Mouse (Mus musculus) limb, embryonic 11.5 days (tissue): ENCODE measurements around the gene Cog3. TPM values are rescaled to one million over a fixed set of nuclear protein-coding genes. Genes with fewer than 3 reads are reported as not detected.

ENCODE experiments used
- ATAC-seq: fragments of 200-750 bp; cut with Nextera tagmentation; 2 replicates; pipeline ENCODE4 v1.8.0; 2017; ENCODE audit warnings: low read depth; ENCODE audit not compliant: insufficient number of reproducible peaks, low FRiP score, low TSS enrichment
- DNase-seq: peaks from one replicate; pipeline ENCODE4 v3.0.0-alpha.2; 2015; ENCODE audit warnings: low spot score
- H3K27ac ChIP-seq: fragments of 300-500 bp; sonication (generic); replicated peaks from 2 replicates; pipeline ENCODE4 v1.5.1; 2014; ENCODE audit warnings: low read depth, mild to moderate bottlenecking, low read length
- H3K27me3 ChIP-seq: fragments of 300-500 bp; sonication (generic); 2 replicates; pipeline ENCODE4 v1.6.1; 2014; ENCODE audit warnings: mild to moderate bottlenecking, low read length, mixed read lengths; ENCODE audit not compliant: control insufficient read depth, insufficient read depth
- H3K36me3 ChIP-seq: fragments of 300-500 bp; sonication (generic); 2 replicates; pipeline ENCODE4 v1.6.1; 2014; ENCODE audit warnings: mild to moderate bottlenecking, low read length, moderate library complexity, mixed read lengths; ENCODE audit not compliant: control insufficient read depth, insufficient read depth
- H3K4me1 ChIP-seq: fragments of 300-500 bp; sonication (generic); 2 replicates; pipeline ENCODE4 v1.6.1; 2014; ENCODE audit warnings: low read length, mixed read lengths; ENCODE audit not compliant: control insufficient read depth, insufficient read depth
- H3K4me2 ChIP-seq: fragments of 300-500 bp; sonication (generic); 2 replicates; pipeline ENCODE4 v1.6.1; 2014; ENCODE audit warnings: low read depth, mild to moderate bottlenecking, moderate library complexity; ENCODE audit not compliant: severe bottlenecking
- H3K4me3 ChIP-seq: fragments of 300-500 bp; sonication (generic); 2 replicates; pipeline ENCODE4 v1.5.1; 2014; ENCODE audit warnings: low read depth, low read length
- H3K9ac ChIP-seq: fragments of 300-500 bp; sonication (generic); 2 replicates; pipeline ENCODE4 v1.6.1; 2014; ENCODE audit warnings: mild to moderate bottlenecking, low read length
- H3K9me3 ChIP-seq: fragments of 300-500 bp; sonication (generic); 2 replicates; pipeline ENCODE4 v1.6.1; 2016; ENCODE audit warnings: low read length; ENCODE audit not compliant: control insufficient read depth
- WGBS: fragments of 180-500 bp; shearing (Covaris S2); extraction: QIAGEN DNeasy Blood & Tissue Kit; methylation state at CpG from one replicate; pipeline ENCODE4 v1.1.7; 2014; 5-methylcytosine and 5-hydroxymethylcytosine counted together
- polyA plus RNA-seq: library from polyadenylated mRNA; unstranded; fragments of >200 nt; fragmentation: Nextera tagmentation; extraction: Ambion mirVana; gene quantifications from 2 replicates; pipeline ENCODE4 v1.2.1, GENCODE M21; 2014

Cog3 gene
- polyA plus RNA-seq, 1 experiment from 2014 or later = 25.0 TPM

DNA sequence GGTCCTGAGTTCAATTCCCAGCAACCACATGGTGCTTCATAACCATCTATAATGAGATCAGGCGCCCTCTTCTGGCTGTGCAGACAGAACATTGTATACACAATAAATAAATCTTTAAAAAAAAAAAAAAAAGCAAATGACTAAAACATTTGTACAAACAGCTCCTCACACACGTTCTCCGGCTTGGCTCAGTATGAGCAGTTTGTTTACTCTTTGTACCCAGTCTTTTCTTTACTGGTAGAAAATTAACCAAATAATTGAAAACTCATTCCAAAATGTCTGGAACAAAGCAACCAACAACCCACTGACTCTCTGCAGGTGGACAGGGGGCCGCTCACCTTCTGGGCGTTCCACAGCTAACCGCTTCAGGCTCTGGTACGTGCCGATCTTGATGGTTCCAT lies 16.8 kb upstream of the Cog3 start:
- Histone ChIP-seq H3K4me1 (no peaks in the 10 kb centered on the region), H3K36me3 (no peaks in the 10 kb centered on the region; the same call in 1 of the 2 replicates), H3K27ac (no peak overlapping the region), H3K4me3 (no peak overlapping the region), H3K9me3 (no peaks in the 10 kb centered on the region), H3K4me2 (no peak overlapping the region), H3K9ac (no peak overlapping the region), H3K27me3 (no peaks in the 10 kb centered on the region)
- WGBS = 90% methylated on average over 8 of the region's 8 CpGs
- no peak for ATAC-seq
- DNase-seq = no peak

DNA sequence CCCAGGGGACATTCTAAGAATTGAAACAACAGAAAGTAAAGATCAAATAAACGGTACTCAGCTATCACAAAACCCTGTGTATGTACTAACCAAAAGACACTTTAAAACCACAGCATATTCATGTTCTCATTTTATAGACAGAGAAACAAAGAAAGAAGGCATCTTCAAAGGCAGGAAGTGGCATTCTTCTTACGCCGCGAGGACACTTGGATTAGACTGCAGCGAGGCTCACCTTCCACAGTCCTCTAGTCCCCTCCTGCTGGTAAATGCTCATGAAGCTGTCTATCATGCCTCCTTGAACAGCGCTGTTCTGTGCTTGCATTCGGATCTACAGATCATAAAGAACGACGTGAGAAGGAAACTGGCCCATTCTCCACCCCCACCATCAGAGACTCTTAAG lies 15.0 kb upstream of the Cog3 start:
- Histone ChIP-seq H3K27me3 (no peaks in the 10 kb centered on the region), H3K4me2 (no peak overlapping the region), H3K9ac (no peak overlapping the region), H3K4me3 (no peak overlapping the region), H3K36me3 (no peaks in the 10 kb centered on the region; the same call in 1 of the 2 replicates), H3K4me1 (no peaks in the 10 kb centered on the region), H3K9me3 (no peaks in the 10 kb centered on the region), H3K27ac (no peak overlapping the region)
- DNase-seq (no peak), ATAC-seq (no peak)
- 79% methylated on average over 9 of the region's 9 CpGs for WGBS

- Histone ChIP-seq H3K27ac (no peak overlapping the region), H3K4me1 (no peaks in the 10 kb centered on the region), H3K36me3 (no peaks in the 10 kb centered on the region; the same call in 1 of the 2 replicates), H3K9ac (no peak overlapping the region), H3K9me3 (no peaks in the 10 kb centered on the region), H3K4me2 (no peak overlapping the region), H3K4me3 (no peak overlapping the region), H3K27me3 (no peaks in the 10 kb centered on the region)
- WGBS = 14% methylated on average over 1 of the region's 1 CpGs
- ATAC-seq (no peak), DNase-seq (no peak)
Observed at GRCm38 (mm10) chr14:75768275-75768608, 13.9 kb upstream of the Cog3 start.

- H3K27ac ChIP-seq = peak overlapping the region; percentile 63; the same call in 1 of the 2 replicates
- no peaks in the 10 kb centered on the region for H3K4me1 ChIP-seq
- 60% methylated on average over 17 of the region's 17 CpGs for WGBS
- DNase-seq (peak; percentile 87), ATAC-seq (peak; percentile 88)
- H3K27me3 ChIP-seq = no peaks in the 10 kb centered on the region
- no peaks in the 10 kb centered on the region for H3K9me3 ChIP-seq
- H3K4me3 ChIP-seq = no peak overlapping the region
- peak overlapping the region; percentile 32; the same call in 1 of the 2 replicates for H3K9ac ChIP-seq
- H3K36me3 ChIP-seq = no peaks in the 10 kb centered on the region; the same call in 1 of the 2 replicates
- no peak overlapping the region for H3K4me2 ChIP-seq
Observed at GRCm38 (mm10) chr14:75767492-75768274, 13.4 kb upstream of the Cog3 start.

GRCm38 (mm10) chr14:75761028-75761805 lies 6.9 kb upstream of the Cog3 start:
- no peak overlapping the region for H3K4me2 ChIP-seq
- ATAC-seq = no peak
- H3K4me3 ChIP-seq = no peak overlapping the region
- H3K9me3 ChIP-seq = no peaks in the 10 kb centered on the region
- no peak overlapping the region for H3K9ac ChIP-seq
- H3K36me3 ChIP-seq = no peaks in the 10 kb centered on the region; the same call in 1 of the 2 replicates
- WGBS = 67% methylated on average over 10 of the region's 10 CpGs
- no peak overlapping the region for H3K27ac ChIP-seq
- no peaks in the 10 kb centered on the region for H3K27me3 ChIP-seq
- H3K4me1 ChIP-seq = no peaks in the 10 kb centered on the region
- peak; percentile 56 for DNase-seq

GRCm38 (mm10) chr14:75758401-75758800 lies 4.1 kb upstream of the Cog3 start:
- 72% methylated on average over 7 of the region's 7 CpGs for WGBS
- Histone ChIP-seq H3K4me1 (no peaks in the 10 kb centered on the region), H3K27me3 (no peaks in the 10 kb centered on the region), H3K4me3 (no peak overlapping the region), H3K9me3 (no peaks in the 10 kb centered on the region), H3K36me3 (no peaks in the 10 kb centered on the region), H3K27ac (no peak overlapping the region), H3K9ac (no peak overlapping the region), H3K4me2 (no peak overlapping the region)
- ATAC-seq (no peak), DNase-seq (no peak)

DNA sequence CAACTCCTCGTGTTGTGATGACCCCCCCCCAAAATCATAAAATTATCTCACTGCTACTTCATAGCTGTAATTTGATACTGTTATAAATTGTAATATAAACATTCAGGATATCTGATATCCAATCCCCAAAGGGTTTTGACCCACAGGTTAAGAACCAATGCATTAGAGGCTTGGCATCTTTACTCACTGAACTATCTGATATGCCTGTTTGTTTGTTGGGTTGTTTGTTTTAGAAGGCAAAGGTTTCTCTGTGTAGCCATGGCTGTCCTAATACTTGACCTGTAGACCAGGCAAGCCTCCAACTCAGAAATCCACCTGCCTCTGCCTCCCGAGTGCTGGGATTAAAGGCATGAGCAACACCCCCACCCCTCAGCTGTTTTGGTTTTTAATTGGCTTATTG lies 3.5 kb upstream of the Cog3 start:
- H3K4me1 ChIP-seq = no peaks in the 10 kb centered on the region
- WGBS = 72% methylated on average over 2 of the region's 2 CpGs

GRCm38 (mm10) chr14:75756971-75757370 lies 2.7 kb upstream of the Cog3 start:
- 83% methylated on average over 6 of the region's 6 CpGs for WGBS
- Histone ChIP-seq H3K27me3 (no peaks in the 10 kb centered on the region), H3K9me3 (no peaks in the 10 kb centered on the region), H3K4me3 (no peak overlapping the region), H3K4me1 (0 out of 2 replicates have a peak, but pooled peaks cover 3% of the 10 kb centered on the region), H3K36me3 (no peaks in the 10 kb centered on the region), H3K27ac (no peak overlapping the region), H3K4me2 (no peak overlapping the region), H3K9ac (no peak overlapping the region)
- no peak for ATAC-seq
- no peak for DNase-seq

More for the DNA sequence above, 3.5 kb upstream of the Cog3 start:
- H3K4me2 ChIP-seq = no peak overlapping the region
- H3K27ac ChIP-seq = no peak overlapping the region
- no peaks in the 10 kb centered on the region for H3K27me3 ChIP-seq
- DNase-seq (no peak), ATAC-seq (no peak)
- H3K4me3 ChIP-seq = no peak overlapping the region
- no peak overlapping the region for H3K9ac ChIP-seq
- no peaks in the 10 kb centered on the region for H3K36me3 ChIP-seq
- no peaks in the 10 kb centered on the region for H3K9me3 ChIP-seq
